Mouse (Mus musculus): Measurements from ENCODE around the gene Flot1. TPM values are rescaled to one million over a fixed set of nuclear protein-coding genes. Genes with fewer than 3 reads are reported as not detected.

Flot1 gene
- total and polyA plus RNA-seq, 3 experiments = 68.5 to 93.5 (median 84.9) TPM

GRCm38 (mm10) chr17:35803858-35804399 is 19.1 kb upstream of the Flot1 start:
- TF ChIP-seq GATA2 (IDR thresholded peaks at IDR 0.05; ENCODE audit: borderline replicate concordance, low read depth, low read length) (no peak), TAL1 (conservative IDR thresholded peaks at IDR 0.05; ENCODE audit: low read depth, low read length) (no peak), POLR2AphosphoS5 (IDR thresholded peaks at IDR 0.05; ENCODE audit: insufficient replicate concordance, low read depth, low read length) (no peak), GATA1 (IDR thresholded peaks at IDR 0.05; ENCODE audit: borderline replicate concordance, low read length) (no peak), CTCF (IDR thresholded peaks at IDR 0.05; ENCODE audit: low read depth, low read length) (no peak)
- Histone ChIP-seq H3K9me3 (replicated peaks) (no peaks in the 10 kb centered on the region), H3K27me3 (ENCODE audit: insufficient read depth, low read length) (no peaks in the 10 kb centered on the region), H3K4me1 (ENCODE audit: insufficient read depth, low read depth, low read length) (peaks cover 6% of the 10 kb centered on the region), H3K36me3 (replicated peaks) (no peaks in the 10 kb centered on the region), H3K4me3 (ENCODE audit: low read depth, low read length) (no peak overlapping the region)
- ATAC-seq (ENCODE audit: extremely low read depth, insufficient number of reproducible peaks, low FRiP score, poor library complexity, severe bottlenecking) (no peak), DNase-seq (ENCODE audit: low spot score) (no peak)

- no peaks in the 10 kb centered on the region for H3K27me3 ChIP-seq (ENCODE audit: insufficient read depth, low read length)
- TF ChIP-seq GATA2 (IDR thresholded peaks at IDR 0.05; ENCODE audit: borderline replicate concordance, low read depth, low read length) (no peak), GATA1 (IDR thresholded peaks at IDR 0.05; ENCODE audit: borderline replicate concordance, low read length) (no peak), POLR2AphosphoS5 (IDR thresholded peaks at IDR 0.05; ENCODE audit: insufficient replicate concordance, low read depth, low read length) (no peak), TAL1 (conservative IDR thresholded peaks at IDR 0.05; ENCODE audit: low read depth, low read length) (no peak), CTCF (IDR thresholded peaks at IDR 0.05; ENCODE audit: low read depth, low read length) (no peak)
- H3K36me3 ChIP-seq (replicated peaks) = no peaks in the 10 kb centered on the region
- DNase-seq (ENCODE audit: low spot score) (no peak), ATAC-seq (ENCODE audit: extremely low read depth, insufficient number of reproducible peaks, low FRiP score, poor library complexity, severe bottlenecking) (no peak)
- no peak overlapping the region for H3K4me3 ChIP-seq (ENCODE audit: low read depth, low read length)
- peaks cover 38% of the 10 kb centered on the region for H3K4me1 ChIP-seq (ENCODE audit: insufficient read depth, low read depth, low read length)
- no peaks in the 10 kb centered on the region for H3K9me3 ChIP-seq (replicated peaks)
These were observed 15.0 kb upstream of the Flot1 start for GRCm38 (mm10) chr17:35808073-35808472.

GRCm38 (mm10) chr17:35809395-35809794 is 13.6 kb upstream of the Flot1 start:
- peaks cover 48% of the 10 kb centered on the region for H3K4me1 ChIP-seq (ENCODE audit: insufficient read depth, low read depth, low read length)
- H3K27me3 ChIP-seq (ENCODE audit: insufficient read depth, low read length) = no peaks in the 10 kb centered on the region

GRCm38 (mm10) chr17:35810900-35811648 is 12.0 kb upstream of the Flot1 start:
- no peaks in the 10 kb centered on the region for H3K36me3 ChIP-seq (replicated peaks)
- no peak overlapping the region for H3K4me3 ChIP-seq (ENCODE audit: low read depth, low read length)
- H3K27me3 ChIP-seq (ENCODE audit: insufficient read depth, low read length) = no peaks in the 10 kb centered on the region
- ATAC-seq (ENCODE audit: extremely low read depth, insufficient number of reproducible peaks, low FRiP score, poor library complexity, severe bottlenecking) = no peak
- H3K4me1 ChIP-seq (ENCODE audit: insufficient read depth, low read depth, low read length) = peaks cover 60% of the 10 kb centered on the region
- no peaks in the 10 kb centered on the region for H3K9me3 ChIP-seq (replicated peaks)
- DNase-seq (ENCODE audit: low spot score) = no peak
- TF ChIP-seq POLR2AphosphoS5 (IDR thresholded peaks at IDR 0.05; ENCODE audit: insufficient replicate concordance, low read depth, low read length) (no peak), GATA1 (IDR thresholded peaks at IDR 0.05; ENCODE audit: borderline replicate concordance, low read length) (no peak), TAL1 (conservative IDR thresholded peaks at IDR 0.05; ENCODE audit: low read depth, low read length) (no peak)

More at GRCm38 (mm10) chr17:35809395-35809794, 13.6 kb upstream of the Flot1 start:
- no peak for DNase-seq (ENCODE audit: low spot score)
- Histone ChIP-seq H3K9me3 (replicated peaks) (no peaks in the 10 kb centered on the region), H3K36me3 (replicated peaks) (no peaks in the 10 kb centered on the region), H3K4me3 (ENCODE audit: low read depth, low read length) (no peak overlapping the region)
- TF ChIP-seq TAL1 (conservative IDR thresholded peaks at IDR 0.05; ENCODE audit: low read depth, low read length) (no peak), CTCF (IDR thresholded peaks at IDR 0.05; ENCODE audit: low read depth, low read length) (no peak), GATA2 (IDR thresholded peaks at IDR 0.05; ENCODE audit: borderline replicate concordance, low read depth, low read length) (no peak), POLR2AphosphoS5 (IDR thresholded peaks at IDR 0.05; ENCODE audit: insufficient replicate concordance, low read depth, low read length) (no peak), GATA1 (IDR thresholded peaks at IDR 0.05; ENCODE audit: borderline replicate concordance, low read length) (no peak)
- ATAC-seq (ENCODE audit: extremely low read depth, insufficient number of reproducible peaks, low FRiP score, poor library complexity, severe bottlenecking) = no peak

- TF ChIP-seq TAL1 (conservative IDR thresholded peaks at IDR 0.05; ENCODE audit: low read depth, low read length) (no peak), GATA2 (IDR thresholded peaks at IDR 0.05; ENCODE audit: borderline replicate concordance, low read depth, low read length) (no peak), POLR2AphosphoS5 (IDR thresholded peaks at IDR 0.05; ENCODE audit: insufficient replicate concordance, low read depth, low read length) (no peak), GATA1 (IDR thresholded peaks at IDR 0.05; ENCODE audit: borderline replicate concordance, low read length) (no peak), CTCF (IDR thresholded peaks at IDR 0.05; ENCODE audit: low read depth, low read length) (no peak)
- H3K4me1 ChIP-seq (ENCODE audit: insufficient read depth, low read depth, low read length) = peaks cover 67% of the 10 kb centered on the region
- no peak for ATAC-seq (ENCODE audit: extremely low read depth, insufficient number of reproducible peaks, low FRiP score, poor library complexity, severe bottlenecking)
These were observed 10.7 kb upstream of the Flot1 start for GRCm38 (mm10) chr17:35812307-35812706.

GRCm38 (mm10) chr17:35812736-35813135 is 10.3 kb upstream of the Flot1 start:
- DNase-seq (ENCODE audit: low spot score) = no peak
- TF ChIP-seq TAL1 (conservative IDR thresholded peaks at IDR 0.05; ENCODE audit: low read depth, low read length) = no peak
- Histone ChIP-seq H3K36me3 (replicated peaks) (no peaks in the 10 kb centered on the region), H3K4me1 (ENCODE audit: insufficient read depth, low read depth, low read length) (peaks cover 67% of the 10 kb centered on the region), H3K9me3 (replicated peaks) (no peaks in the 10 kb centered on the region), H3K27me3 (ENCODE audit: insufficient read depth, low read length) (no peaks in the 10 kb centered on the region), H3K4me3 (ENCODE audit: low read depth, low read length) (no peak overlapping the region)
- ATAC-seq (ENCODE audit: extremely low read depth, insufficient number of reproducible peaks, low FRiP score, poor library complexity, severe bottlenecking) = no peak

More at GRCm38 (mm10) chr17:35812307-35812706, 10.7 kb upstream of the Flot1 start:
- DNase-seq (ENCODE audit: low spot score) = no peak
- H3K36me3 ChIP-seq (replicated peaks) = no peaks in the 10 kb centered on the region
- no peak overlapping the region for H3K4me3 ChIP-seq (ENCODE audit: low read depth, low read length)
- H3K27me3 ChIP-seq (ENCODE audit: insufficient read depth, low read length) = no peaks in the 10 kb centered on the region
- H3K9me3 ChIP-seq (replicated peaks) = no peaks in the 10 kb centered on the region

Measured in G1E (cell line).